Mouse (Mus musculus) testis, adult 2 months (tissue): Measurements from ENCODE around the gene Zfp146. TPM values are rescaled to one million over a fixed set of nuclear protein-coding genes. Genes with fewer than 3 reads are reported as not detected.
"Not testable (repeated sequence)": the region's sequence is repeated elsewhere in the genome, so short reads cannot be mapped to it uniquely, and the experiment has no call there.

Experiments used
- H3K27ac ChIP-seq: fragments of 200-500 bp; 2 replicates; pipeline ENCODE4 v1.5.1; 2012; ENCODE audit warnings: low read depth, low read length; ENCODE audit not compliant: control insufficient read depth, insufficient read depth
- H3K27me3 ChIP-seq: fragments of 200-500 bp; 2 replicates; pipeline ENCODE4 v1.6.1; 2012; ENCODE audit warnings: mild to moderate bottlenecking, low read length, moderate library complexity; ENCODE audit not compliant: control insufficient read depth, insufficient read depth
- H3K36me3 ChIP-seq: fragments of 200-500 bp; 2 replicates; pipeline ENCODE4 v1.6.1; 2012; ENCODE audit warnings: mild to moderate bottlenecking, low read length; ENCODE audit not compliant: control insufficient read depth, insufficient read depth
- H3K4me1 ChIP-seq: fragments of 200-500 bp; 2 replicates; pipeline ENCODE4 v1.6.1; 2012; ENCODE audit warnings: low read length; ENCODE audit not compliant: control insufficient read depth, insufficient read depth
- H3K4me3 ChIP-seq: fragments of 200-500 bp; 2 replicates; pipeline ENCODE4 v1.5.1; 2012; ENCODE audit warnings: low read depth, mild to moderate bottlenecking, low read length, moderate library complexity, mixed read lengths; ENCODE audit not compliant: control insufficient read depth
- CTCF ChIP-seq: fragments of 200-500 bp; IDR thresholded peaks from 2 replicates; pipeline ENCODE4 v1.5.1; 2012; ENCODE audit warnings: low read depth, mild to moderate bottlenecking, inconsistent platforms, low read length, moderate library complexity; ENCODE audit not compliant: control insufficient read depth, insufficient read depth, insufficient replicate concordance
- POLR2A ChIP-seq: fragments of 200-500 bp; IDR thresholded peaks from 2 replicates; pipeline ENCODE4 v1.6.1; 2012; ENCODE audit warnings: low read depth, mild to moderate bottlenecking, inconsistent platforms, low read length, moderate library complexity; ENCODE audit not compliant: control insufficient read depth
- polyA plus RNA-seq: library from polyadenylated mRNA; depleted of rRNA; stranded (reverse); fragments of >200 nt; gene quantifications from 2 replicates; pipeline ENCODE4 v1.2.3, GENCODE M21; 2012

The Zfp146 gene
- polyA plus RNA-seq, 1 experiment, result 6.4 TPM

DNA sequence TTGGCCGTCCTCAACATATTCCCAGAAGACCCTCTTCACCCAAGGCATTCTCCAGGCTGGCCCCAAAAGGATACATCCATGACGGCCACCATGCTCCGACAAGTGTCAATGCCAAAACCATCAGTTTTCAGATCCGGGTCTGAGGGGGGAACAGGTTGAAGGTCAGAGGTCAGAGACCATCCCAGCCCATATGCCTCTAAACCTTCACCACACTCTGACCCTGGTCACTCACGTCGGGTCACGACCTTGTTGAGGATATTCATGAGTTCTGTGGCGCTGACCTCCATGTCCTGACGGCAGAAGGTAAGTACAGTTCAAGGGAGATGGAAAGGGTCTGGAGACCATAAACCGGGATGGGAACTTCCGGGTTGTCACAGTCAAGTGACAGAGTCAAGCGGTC lies 22.5 kb upstream of the Zfp146 start:
- Histone ChIP-seq H3K36me3 (0 out of 2 replicates have a peak, but pooled peaks cover 2% of the 10 kb centered on the region), H3K4me1 (peaks cover 22% of the 10 kb centered on the region)

GRCm38 (mm10) chr7:30189116-30189491 lies 19.6 kb upstream of the Zfp146 start:
- Histone ChIP-seq H3K27me3 (no peaks in the 10 kb centered on the region), H3K27ac (no peak overlapping the region), H3K4me1 (peaks cover 20% of the 10 kb centered on the region), H3K4me3 (no peak overlapping the region), H3K36me3 (0 out of 2 replicates have a peak, but pooled peaks cover 2% of the 10 kb centered on the region)
- no peak for TF ChIP-seq POLR2A
- no peak for TF ChIP-seq CTCF

More for the DNA sequence above, 22.5 kb upstream of the Zfp146 start:
- Histone ChIP-seq H3K27me3 (no peaks in the 10 kb centered on the region), H3K4me3 (peak overlapping the region; percentile 90), H3K27ac (no peak overlapping the region)
- TF ChIP-seq POLR2A, result no peak
- no peak for TF ChIP-seq CTCF

GRCm38 (mm10) chr7:30188344-30189115 lies 19.0 kb upstream of the Zfp146 start:
- TF ChIP-seq POLR2A (no peak), CTCF (no peak)
- H3K4me1 ChIP-seq, result peaks cover 20% of the 10 kb centered on the region
- peak overlapping the region; percentile 19; the same call in 1 of the 2 replicates for H3K27ac ChIP-seq
- 0 out of 2 replicates have a peak, but pooled peaks cover 2% of the 10 kb centered on the region for H3K36me3 ChIP-seq
- no peaks in the 10 kb centered on the region for H3K27me3 ChIP-seq
- no peak overlapping the region for H3K4me3 ChIP-seq

- Histone ChIP-seq H3K27me3 (no peaks in the 10 kb centered on the region), H3K4me1 (peaks cover 9% of the 10 kb centered on the region), H3K4me3 (no peak overlapping the region), H3K27ac (0 out of 2 replicates have a peak overlapping the region, but pooled peaks have one; percentile 3), H3K36me3 (0 out of 2 replicates have a peak, but pooled peaks cover 2% of the 10 kb centered on the region)
- TF ChIP-seq POLR2A, result no peak
- TF ChIP-seq CTCF, result no peak
Measured at GRCm38 (mm10) chr7:30184641-30185348, 15.2 kb upstream of the Zfp146 start.

- H3K4me1 ChIP-seq, result peaks cover 9% of the 10 kb centered on the region
- peak within 1 kb of the TSS; percentile 49 for H3K4me3 ChIP-seq
- no peaks in the 10 kb centered on the region for H3K27me3 ChIP-seq
- 0 out of 2 replicates have a peak, but pooled peaks cover 2% of the 10 kb centered on the region for H3K36me3 ChIP-seq
- TF ChIP-seq POLR2A (peak; percentile 38; the same call in 1 of the 2 replicates), CTCF (no peak)
- H3K27ac ChIP-seq, result 0 out of 2 replicates have a peak within 1 kb of the TSS, but pooled peaks have one; percentile 3
Measured at GRCm38 (mm10) chr7:30183879-30184289, 14.3 kb upstream of the Zfp146 start, which contains the start of gene Cox7a1. Cox7a1 (plus strand) TSS chr7:30184144.

GRCm38 (mm10) chr7:30183189-30183588 lies 13.6 kb upstream of the Zfp146 start:
- H3K4me1 ChIP-seq, H3K4me3 ChIP-seq, H3K36me3 ChIP-seq, H3K27ac ChIP-seq, H3K27me3 ChIP-seq: not testable (repeated sequence)

- H3K4me3 ChIP-seq, H3K27me3 ChIP-seq, H3K4me1 ChIP-seq, H3K36me3 ChIP-seq: not testable (repeated sequence)
- H3K27ac ChIP-seq, result peak overlapping the region; percentile 61
Measured at GRCm38 (mm10) chr7:30181929-30182328, 12.4 kb upstream of the Zfp146 start.
